Mouse (Mus musculus) olfactory bulb, adult 2 months (tissue): ENCODE results near the gene Capn2. TPM values are rescaled to one million over a fixed set of nuclear protein-coding genes. Genes with fewer than 3 reads are reported as not detected.
A peak's percentile ranks its signal among the peaks of the same experiment; 100 is the strongest.

ENCODE experiments used
- H3K27ac ChIP-seq: fragments of 200-500 bp; 2 replicates; pipeline ENCODE4 v1.5.1; 2012; ENCODE audit warnings: low read depth, low read length; ENCODE audit not compliant: insufficient read depth
- H3K4me1 ChIP-seq: fragments of 200-500 bp; 2 replicates; pipeline ENCODE4 v1.6.1; 2012; ENCODE audit warnings: low read length; ENCODE audit not compliant: control insufficient read depth, insufficient read depth
- H3K4me3 ChIP-seq: fragments of 200-500 bp; 2 replicates; pipeline ENCODE4 v1.5.1; 2012; ENCODE audit warnings: mild to moderate bottlenecking, low read depth, low read length, moderate library complexity; ENCODE audit not compliant: insufficient read depth
- CTCF ChIP-seq: fragments of 200-500 bp; IDR thresholded peaks from 2 replicates; pipeline ENCODE4 v1.5.1; 2012; ENCODE audit warnings: low read depth, mild to moderate bottlenecking, low read length, moderate library complexity; ENCODE audit not compliant: insufficient read depth
- POLR2A ChIP-seq: fragments of 200-500 bp; IDR thresholded peaks from 2 replicates; pipeline ENCODE4 v1.6.1; 2012; ENCODE audit warnings: mild to moderate bottlenecking, low read depth, low read length, moderate library complexity; ENCODE audit not compliant: insufficient read depth
- WGBS: fragments of 180-500 bp; shearing (Covaris S2); methylation state at CpG from one replicate; pipeline ENCODE4 v1.1.7; 2018; 5-methylcytosine and 5-hydroxymethylcytosine counted together
- polyA plus RNA-seq: library from polyadenylated mRNA; stranded (reverse); fragments of >200 nt; gene quantifications from 2 replicates; pipeline ENCODE4 v1.2.4, GENCODE M21; 2012; ENCODE audit warnings: low replicate concordance; ENCODE audit not compliant: missing spikeins, insufficient read depth, insufficient read length

Capn2 gene
- polyA plus RNA-seq, 1 experiment = not detected

- Histone ChIP-seq H3K27ac (peak overlapping the region; percentile 99), H3K4me1 (peaks cover 58% of the 10 kb centered on the region), H3K4me3 (no peak overlapping the region)
- 33% methylated on average over 7 of the region's 7 CpGs for WGBS
- TF ChIP-seq POLR2A (no peak), CTCF (no peak)
Observed at GRCm38 (mm10) chr1:182506229-182506986, 11.0 kb downstream of the Capn2 start.

GRCm38 (mm10) chr1:182505291-182505690 is 12.1 kb downstream of the Capn2 start:
- WGBS = 81% methylated on average over 3 of the region's 3 CpGs

DNA sequence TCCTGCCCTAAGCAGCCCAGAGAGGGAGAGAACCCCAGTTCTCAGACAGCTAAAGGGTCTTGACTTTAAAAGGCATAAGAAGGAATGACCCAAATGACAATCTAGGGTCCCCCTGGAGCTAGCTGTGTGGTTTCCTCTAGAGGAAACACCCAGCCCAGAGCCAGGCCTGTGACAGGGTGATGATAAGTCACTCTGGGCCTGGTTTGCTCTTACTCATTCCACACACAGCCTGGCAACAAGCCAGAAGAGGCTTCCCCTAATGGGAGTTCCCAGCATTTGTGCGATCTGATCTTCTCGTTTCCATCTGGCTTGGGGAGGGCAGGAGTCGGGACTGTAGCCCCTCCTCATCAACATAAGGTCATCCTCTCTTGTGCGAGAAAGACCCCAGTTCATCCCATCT is 13.2 kb downstream of the Capn2 start:
- Histone ChIP-seq H3K4me1 (peaks cover 61% of the 10 kb centered on the region), H3K4me3 (no peak overlapping the region), H3K27ac (peak overlapping the region; percentile 31)
- TF ChIP-seq POLR2A (no peak), CTCF (no peak)
- 13% methylated on average over 4 of the region's 4 CpGs for WGBS

More at GRCm38 (mm10) chr1:182505291-182505690, 12.1 kb downstream of the Capn2 start:
- TF ChIP-seq POLR2A = no peak
- no peak for TF ChIP-seq CTCF
- Histone ChIP-seq H3K4me1 (peaks cover 67% of the 10 kb centered on the region), H3K4me3 (no peak overlapping the region), H3K27ac (peak overlapping the region; percentile 99)

DNA sequence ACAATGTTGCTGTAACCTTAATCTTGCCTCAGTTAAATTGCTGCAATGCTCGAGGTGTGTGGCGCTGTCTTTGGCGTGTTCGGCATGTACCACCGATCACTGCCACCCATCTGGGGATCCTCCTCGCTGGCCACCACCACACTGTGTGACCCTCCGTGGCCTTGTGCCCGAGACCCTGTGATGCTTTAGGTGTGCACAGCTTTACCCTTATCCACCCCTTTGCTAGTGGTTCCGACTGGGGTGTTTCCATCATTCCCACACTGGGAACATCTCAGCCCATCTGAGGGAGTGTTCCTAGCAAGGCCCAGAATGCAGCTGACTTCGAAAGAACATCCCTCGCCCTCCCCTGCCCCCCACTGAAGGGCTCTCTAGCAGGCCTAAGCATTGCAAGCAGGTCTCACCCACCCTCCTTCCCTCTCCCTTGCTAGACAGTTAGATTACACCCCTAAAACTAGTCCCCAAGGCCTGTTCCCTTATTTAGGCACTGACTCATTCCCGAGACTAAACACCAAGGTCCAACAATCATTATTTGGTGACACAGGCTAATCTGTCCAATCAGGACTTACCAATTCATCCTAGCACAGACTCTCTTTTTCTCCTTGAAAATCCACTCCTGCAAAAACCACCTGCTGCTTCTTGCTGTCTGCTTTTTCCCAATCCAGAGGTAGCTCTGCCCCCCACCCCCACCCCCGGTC is 14.1 kb downstream of the Capn2 start:
- Histone ChIP-seq H3K27ac (peak overlapping the region; percentile 97), H3K4me3 (no peak overlapping the region), H3K4me1 (peaks cover 57% of the 10 kb centered on the region)
- TF ChIP-seq POLR2A (no peak), CTCF (no peak)
- 53% methylated on average over 13 of the region's 13 CpGs for WGBS

GRCm38 (mm10) chr1:182502491-182503050 is 14.8 kb downstream of the Capn2 start:
- TF ChIP-seq CTCF (no peak), POLR2A (no peak)
- peaks cover 57% of the 10 kb centered on the region for H3K4me1 ChIP-seq
- WGBS = 83% methylated on average over 7 of the region's 7 CpGs
- peak overlapping the region; percentile 97 for H3K27ac ChIP-seq
- H3K4me3 ChIP-seq = no peak overlapping the region

GRCm38 (mm10) chr1:182501815-182502405 is 15.5 kb downstream of the Capn2 start:
- Histone ChIP-seq H3K4me1 (peaks cover 61% of the 10 kb centered on the region), H3K27ac (peak overlapping the region; percentile 97), H3K4me3 (no peak overlapping the region)
- WGBS = 83% methylated on average over 7 of the region's 7 CpGs
- no peak for TF ChIP-seq CTCF

DNA sequence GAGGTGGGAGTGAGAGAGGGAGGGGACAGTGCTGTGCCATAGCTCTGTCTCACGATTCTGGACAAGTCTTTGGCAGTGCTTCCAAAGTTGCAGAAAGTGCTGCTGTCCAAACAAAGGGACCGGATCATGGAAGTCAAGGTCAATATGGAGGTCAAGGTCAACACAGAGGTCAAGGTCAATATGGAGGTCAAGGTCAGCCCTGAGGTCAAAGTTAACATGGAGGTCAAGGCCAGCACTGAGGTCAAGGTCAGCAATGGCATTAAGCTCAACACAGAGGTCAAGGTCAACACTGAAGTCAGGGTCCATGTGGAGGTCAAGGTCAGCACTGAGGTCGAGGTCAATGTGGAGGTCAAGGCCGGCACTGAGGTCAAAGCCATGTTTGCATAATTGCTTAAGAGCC is 16.6 kb downstream of the Capn2 start:
- Histone ChIP-seq H3K4me3 (no peak overlapping the region), H3K27ac (peak overlapping the region; percentile 17), H3K4me1 (peaks cover 64% of the 10 kb centered on the region)
- TF ChIP-seq POLR2A (no peak), CTCF (no peak)
- WGBS = 79% methylated on average over 4 of the region's 4 CpGs

GRCm38 (mm10) chr1:182500224-182500623 is 17.2 kb downstream of the Capn2 start:
- no peak overlapping the region for H3K4me3 ChIP-seq
- 84% methylated on average over 4 of the region's 4 CpGs for WGBS
- no peak overlapping the region for H3K27ac ChIP-seq
- no peak for TF ChIP-seq POLR2A
- no peak for TF ChIP-seq CTCF
- peaks cover 61% of the 10 kb centered on the region for H3K4me1 ChIP-seq
